In genomic region chr1:57528703-57529102, GRCm38 (mm10) we compare ENCODE assay signal across 14 mouse cellular contexts.
DNase-seq lines count a peak whose midpoint lies in the region; ATAC-seq and TF ChIP-seq lines count a peak whose summit lies in the region.
"Had no signal": no experiment of that assay in that cellular context is flagged by ENCODE, and none has a peak within 500 bp of the region (broad histone marks: within the 10 kb centered on the region; RNA-seq: fewer than 3 reads in every experiment).

No protein-coding gene starts in this region.

- no peak overlapping the region for H3K27ac ChIP-seq in hindbrain, embryonic 15.5 days (replicated peaks)
- no peak overlapping the region for H3K27ac ChIP-seq in hindbrain, embryonic 12.5 days
- H3K27ac ChIP-seq in embryonic facial prominence, embryonic 10.5 days (replicated peaks): no peak overlapping the region
- H3K27ac ChIP-seq in limb, embryonic 14.5 days (replicated peaks; ENCODE audit: low read depth, low read length): no peak overlapping the region
- H3K27ac ChIP-seq in liver, embryonic 12.5 days: no peak overlapping the region
- H3K27ac ChIP-seq: layer of hippocampus, adult 2 months had no signal

- no peak overlapping the region for H3K9ac ChIP-seq in hindbrain, embryonic 15.5 days
- no peak overlapping the region for H3K9ac ChIP-seq in hindbrain, embryonic 12.5 days
- H3K9ac ChIP-seq in limb, embryonic 14.5 days (ENCODE audit: low read depth, low read length, severe bottlenecking): no peak overlapping the region
- H3K9ac ChIP-seq in liver, embryonic 12.5 days: no peak overlapping the region

- H3K36me3 ChIP-seq in hindbrain, embryonic 15.5 days: no peaks in the 10 kb centered on the region
- H3K36me3 ChIP-seq in hindbrain, embryonic 12.5 days: no peaks in the 10 kb centered on the region
- no peaks in the 10 kb centered on the region for H3K36me3 ChIP-seq in embryonic facial prominence, embryonic 10.5 days (replicated peaks)
- no peaks in the 10 kb centered on the region for H3K36me3 ChIP-seq in limb, embryonic 14.5 days (ENCODE audit: control insufficient read depth, insufficient read depth, low read length)
- H3K36me3 ChIP-seq in liver, embryonic 12.5 days: no peaks in the 10 kb centered on the region

- peaks cover 4% of the 10 kb centered on the region; the same call in 1 of the 2 replicates for H3K4me1 ChIP-seq in hindbrain, embryonic 15.5 days (replicated peaks)
- no peaks in the 10 kb centered on the region for H3K4me1 ChIP-seq in hindbrain, embryonic 12.5 days
- peaks cover 7% of the 10 kb centered on the region for H3K4me1 ChIP-seq in embryonic facial prominence, embryonic 10.5 days
- peaks cover 13% of the 10 kb centered on the region for H3K4me1 ChIP-seq in limb, embryonic 14.5 days (ENCODE audit: control insufficient read depth, insufficient read depth, low read length)
- H3K4me1 ChIP-seq in liver, embryonic 12.5 days: no peaks in the 10 kb centered on the region

- peak; percentile 22 for DNase-seq in embryonic facial prominence, embryonic 10.5 days (ENCODE audit: low spot score)
- DNase-seq in kidney, adult 8-10 months: peak; percentile 26 to 49
- DNase-seq in limb, embryonic 14.5 days (ENCODE audit: low spot score): peak; percentile 23
- DNase-seq in spleen, postnatal 10 days (ENCODE audit: low spot score in 2 of 2): no peak
- DNase-seq: adrenal gland, postnatal 25 days; cerebellum, adult 8-10 months; gastrocnemius, postnatal 36 days; lung, postnatal 10 days; thymus, postnatal 25 days had no signal

- no peak for TF ChIP-seq POLR2A in limb, embryonic 14.5 days (IDR thresholded peaks at IDR 0.05; ENCODE audit: borderline replicate concordance, extremely low read depth, insufficient read depth, insufficient read length)

- no peak overlapping the region for H3K4me2 ChIP-seq in hindbrain, embryonic 15.5 days
- H3K4me2 ChIP-seq in hindbrain, embryonic 12.5 days (replicated peaks): no peak overlapping the region
- H3K4me2 ChIP-seq in limb, embryonic 14.5 days (replicated peaks; ENCODE audit: low read depth, low read length, severe bottlenecking): no peak overlapping the region
- no peak overlapping the region for H3K4me2 ChIP-seq in liver, embryonic 12.5 days

- peak; percentile 56; the same call in 1 of the 2 replicates for ATAC-seq in hindbrain, embryonic 15.5 days (ENCODE audit: low FRiP score, low read depth)
- ATAC-seq in hindbrain, embryonic 12.5 days (ENCODE audit: low FRiP score): no peak
- ATAC-seq in limb, embryonic 14.5 days (ENCODE audit: low FRiP score, low read depth): peak; percentile 23; the same call in 1 of the 2 replicates
- no peak for ATAC-seq in cerebellum, adult (ENCODE audit: insufficient number of reproducible peaks, low FRiP score, low TSS enrichment)
- no peak for ATAC-seq in liver, embryonic 12.5 days

- no peak overlapping the region for H3K4me3 ChIP-seq in hindbrain, embryonic 15.5 days
- no peak overlapping the region for H3K4me3 ChIP-seq in hindbrain, embryonic 12.5 days
- no peak overlapping the region for H3K4me3 ChIP-seq in embryonic facial prominence, embryonic 10.5 days
- H3K4me3 ChIP-seq in limb, embryonic 14.5 days (replicated peaks; ENCODE audit: low read length): no peak overlapping the region
- no peak overlapping the region for H3K4me3 ChIP-seq in liver, embryonic 12.5 days
- H3K4me3 ChIP-seq: layer of hippocampus, adult 2 months had no signal

- 29% methylated on average over 3 of the region's 3 CpGs for WGBS in hindbrain, embryonic 15.5 days
- 30% methylated on average over 3 of the region's 3 CpGs for WGBS in hindbrain, embryonic 12.5 days
- WGBS in embryonic facial prominence, embryonic 10.5 days: 18% methylated on average over 3 of the region's 3 CpGs
- WGBS in limb, embryonic 14.5 days: 12% methylated on average over 3 of the region's 3 CpGs
- 44% methylated on average over 3 of the region's 3 CpGs for WGBS in liver, embryonic 12.5 days (ENCODE audit: insufficient replicate concordance)

- no peaks in the 10 kb centered on the region for H3K27me3 ChIP-seq in hindbrain, embryonic 15.5 days
- no peaks in the 10 kb centered on the region for H3K27me3 ChIP-seq in hindbrain, embryonic 12.5 days
- H3K27me3 ChIP-seq in embryonic facial prominence, embryonic 10.5 days (replicated peaks; ENCODE audit: low read depth, poor library complexity, severe bottlenecking): no peaks in the 10 kb centered on the region
- no peaks in the 10 kb centered on the region for H3K27me3 ChIP-seq in limb, embryonic 14.5 days (ENCODE audit: control insufficient read depth, insufficient read depth, low read length)
- no peaks in the 10 kb centered on the region for H3K27me3 ChIP-seq in liver, embryonic 12.5 days (replicated peaks)

- H3K9me3 ChIP-seq in hindbrain, embryonic 15.5 days: no peaks in the 10 kb centered on the region
- no peaks in the 10 kb centered on the region for H3K9me3 ChIP-seq in hindbrain, embryonic 12.5 days (replicated peaks)
- no peaks in the 10 kb centered on the region for H3K9me3 ChIP-seq in embryonic facial prominence, embryonic 10.5 days
- H3K9me3 ChIP-seq in limb, embryonic 14.5 days (ENCODE audit: control insufficient read depth, low read length): no peaks in the 10 kb centered on the region
- no peaks in the 10 kb centered on the region for H3K9me3 ChIP-seq in liver, embryonic 12.5 days (replicated peaks)

Comparison
In these comparisons a context has a peak if more than half of its experiments do, and no peak if none do; other contexts are left out.
1. ATAC-seq: peak in hindbrain, embryonic 15.5 days (single experiment) and limb, embryonic 14.5 days (single experiment); none in hindbrain, embryonic 12.5 days (single experiment), cerebellum, adult (single experiment) and liver, embryonic 12.5 days (single experiment).
2. DNase-seq: peak in embryonic facial prominence, embryonic 10.5 days (single experiment), kidney, adult 8-10 months (2 of 2) and limb, embryonic 14.5 days (single experiment); none in spleen, postnatal 10 days (0 of 2).